Mouse (Mus musculus) E14TG2a.4 (cell line): Measurements from ENCODE around the gene Zfp184.
A peak's percentile ranks its signal among the peaks of the same experiment; 100 is the strongest.

Experiments used
- H3K27me3 ChIP-seq: 2 replicates; pipeline ENCODE4 v1.6.1; 2014; ENCODE audit warnings: low read length, control low read depth; ENCODE audit not compliant: insufficient read depth
- H3K36me3 ChIP-seq: 2 replicates; pipeline ENCODE4 v1.6.1; 2014; ENCODE audit warnings: low read length, control low read depth; ENCODE audit not compliant: insufficient read depth
- H3K4me1 ChIP-seq: replicated peaks from 2 replicates; pipeline ENCODE4 v1.6.1; 2014; ENCODE audit warnings: low read depth, low read length, control low read depth
- H3K4me3 ChIP-seq: replicated peaks from 2 replicates; pipeline ENCODE4 v1.5.1; 2014; ENCODE audit warnings: mild to moderate bottlenecking, low read length
- H3K9me3 ChIP-seq: 2 replicates; pipeline ENCODE4 v1.6.1; 2014; ENCODE audit warnings: low read length, control low read depth
- CTCF ChIP-seq: conservative IDR thresholded peaks from 2 replicates; pipeline ENCODE4 v1.5.1; 2014; ENCODE audit warnings: low read length
- NANOG ChIP-seq: IDR thresholded peaks from 2 replicates; pipeline ENCODE4 v1.6.1; 2014; ENCODE audit warnings: borderline replicate concordance, low read length, mixed read lengths
- POU5F1 ChIP-seq: IDR thresholded peaks from 2 replicates; pipeline ENCODE4 v1.6.1; 2014; ENCODE audit warnings: low read length, borderline replicate concordance

The Zfp184 gene

DNA sequence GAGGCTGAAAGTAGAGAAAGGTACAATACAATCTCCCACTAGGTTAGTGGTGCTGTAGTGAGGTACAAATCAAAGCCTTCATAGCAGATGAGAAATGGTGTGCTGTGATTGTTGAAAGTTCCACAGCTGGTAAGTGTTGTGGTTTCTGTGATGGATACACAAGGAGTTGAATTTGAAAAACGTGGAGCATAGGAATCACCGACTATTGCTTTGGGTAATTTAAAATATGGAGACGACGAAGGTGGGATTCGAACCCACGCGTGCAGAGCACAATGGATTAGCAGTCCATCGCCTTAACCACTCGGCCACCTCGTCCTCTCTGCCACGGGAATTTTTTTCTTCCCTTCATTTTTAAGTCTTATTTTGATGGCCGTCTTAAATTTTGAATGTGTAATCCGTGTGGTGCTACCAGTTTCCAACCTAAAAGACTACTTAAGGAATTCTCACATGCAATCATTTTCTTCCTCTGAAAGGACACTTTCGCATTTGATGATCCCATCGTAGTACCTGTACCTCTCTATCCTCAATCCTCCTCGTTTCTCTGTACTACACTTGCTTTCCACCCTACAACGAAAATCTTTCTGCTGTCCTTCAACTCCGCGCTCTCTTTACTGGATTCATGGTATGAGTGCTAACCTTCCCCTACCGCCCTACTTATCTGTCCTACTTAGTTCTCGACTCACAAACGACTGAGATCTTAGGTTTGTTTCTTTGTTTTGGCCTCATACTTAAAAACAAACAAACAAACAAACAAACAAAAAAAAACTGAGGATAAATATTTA, 49.3 kb downstream of the Zfp184 start:
- H3K27me3 ChIP-seq: peaks cover 38% of the 10 kb centered on the region
- no peaks in the 10 kb centered on the region for H3K36me3 ChIP-seq
- H3K4me3 ChIP-seq: peak overlapping the region; percentile 78
- TF ChIP-seq CTCF: no peak
- no peak for TF ChIP-seq POU5F1
- no peak for TF ChIP-seq NANOG
- H3K4me1 ChIP-seq: peaks cover 52% of the 10 kb centered on the region
- H3K9me3 ChIP-seq: peaks cover 6% of the 10 kb centered on the region; the same call in 1 of the 2 replicates

DNA sequence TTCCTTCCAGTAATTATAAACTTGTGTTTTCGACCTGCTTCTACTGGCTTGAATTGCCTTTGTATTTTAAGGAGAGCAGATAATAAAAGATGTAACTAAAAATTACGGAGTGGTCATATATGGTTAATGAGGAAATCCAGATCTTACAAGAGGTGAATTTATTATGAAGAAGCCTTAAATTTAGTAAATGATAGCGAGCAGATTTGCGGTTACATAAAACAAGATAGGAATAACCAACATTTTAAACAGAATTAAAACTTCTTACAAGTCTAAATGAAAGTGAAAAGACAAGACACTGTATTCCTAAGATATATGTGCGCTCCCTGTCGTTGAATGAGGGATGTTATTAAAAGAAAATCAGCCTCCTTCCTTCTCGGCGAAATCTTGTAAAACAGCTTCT, 50.0 kb downstream of the Zfp184 start:
- Histone ChIP-seq H3K36me3 (no peaks in the 10 kb centered on the region), H3K4me3 (peak overlapping the region; percentile 78), H3K4me1 (peaks cover 52% of the 10 kb centered on the region), H3K9me3 (peaks cover 6% of the 10 kb centered on the region; the same call in 1 of the 2 replicates), H3K27me3 (peaks cover 45% of the 10 kb centered on the region)
- no peak for TF ChIP-seq CTCF
- no peak for TF ChIP-seq NANOG
- TF ChIP-seq POU5F1: no peak

DNA sequence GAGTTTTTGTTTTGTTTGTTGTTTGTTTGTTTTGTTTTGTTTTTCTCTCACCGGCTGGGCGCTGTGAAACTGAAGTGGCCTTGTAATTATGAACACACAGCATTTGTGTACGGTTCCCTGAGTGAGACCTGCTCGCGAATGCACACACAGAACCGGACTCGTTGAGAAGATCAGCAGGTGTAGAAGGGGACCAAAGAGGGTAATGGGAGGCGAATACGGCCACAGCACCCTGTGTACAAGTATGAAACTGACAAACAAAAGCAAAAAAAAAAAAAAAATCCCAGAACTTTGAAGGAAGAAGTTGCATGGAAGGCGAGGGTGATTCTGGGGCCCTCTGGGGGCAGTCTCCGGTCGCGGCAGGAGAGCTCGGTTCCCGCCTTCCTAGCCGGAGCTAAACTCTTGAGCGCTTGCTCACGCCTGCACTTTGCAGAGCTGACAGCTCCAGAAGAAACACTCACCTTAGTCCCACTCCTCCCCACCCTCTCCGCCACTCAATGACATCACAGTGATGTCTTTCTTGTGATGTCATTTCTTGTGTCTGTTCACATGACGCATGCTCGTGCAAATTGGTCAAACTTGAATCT, 50.5 kb downstream of the Zfp184 start:
- Histone ChIP-seq H3K27me3 (peaks cover 49% of the 10 kb centered on the region), H3K36me3 (no peaks in the 10 kb centered on the region), H3K4me3 (peak overlapping the region; percentile 78), H3K4me1 (peaks cover 52% of the 10 kb centered on the region), H3K9me3 (peaks cover 6% of the 10 kb centered on the region; the same call in 1 of the 2 replicates)
- no peak for TF ChIP-seq POU5F1
- no peak for TF ChIP-seq NANOG
- TF ChIP-seq CTCF: no peak

DNA sequence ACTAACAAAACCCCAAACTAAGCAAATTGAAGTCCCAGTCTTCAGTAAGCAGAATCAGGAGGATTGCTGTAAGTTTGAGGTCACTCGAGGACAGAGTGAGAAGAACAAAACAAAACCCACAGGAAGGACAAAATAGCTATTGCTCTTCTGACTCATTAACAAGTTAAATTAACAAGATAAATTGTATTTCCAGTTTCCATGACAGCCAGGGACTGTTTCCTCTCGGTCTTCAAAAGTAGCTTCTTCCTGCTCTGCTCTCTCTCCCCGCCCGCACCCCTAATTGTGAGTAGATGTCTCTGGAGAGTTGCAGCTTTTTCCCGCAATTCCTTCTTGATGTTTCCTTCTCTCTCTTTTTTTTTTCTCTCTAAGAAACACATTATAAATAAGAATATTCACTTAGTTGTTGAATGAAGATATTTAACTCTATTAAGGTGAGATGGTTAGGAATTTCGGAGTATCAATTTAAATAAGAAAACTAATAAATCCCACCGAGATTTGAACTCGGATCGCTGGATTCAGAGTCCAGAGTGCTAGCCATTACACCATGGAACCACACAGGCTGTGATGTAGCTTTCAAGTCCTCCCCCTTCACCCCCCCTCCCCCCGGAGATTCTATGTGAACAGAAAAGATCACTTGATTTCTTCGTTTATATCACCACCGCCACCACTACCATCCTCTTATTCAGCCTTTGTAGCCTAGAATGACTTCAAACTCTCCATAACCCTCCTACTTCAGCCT, 51.4 kb downstream of the Zfp184 start:
- TF ChIP-seq POU5F1: no peak
- no peak for TF ChIP-seq CTCF
- no peak for TF ChIP-seq NANOG
- H3K9me3 ChIP-seq: peaks cover 1% of the 10 kb centered on the region; the same call in 1 of the 2 replicates

DNA sequence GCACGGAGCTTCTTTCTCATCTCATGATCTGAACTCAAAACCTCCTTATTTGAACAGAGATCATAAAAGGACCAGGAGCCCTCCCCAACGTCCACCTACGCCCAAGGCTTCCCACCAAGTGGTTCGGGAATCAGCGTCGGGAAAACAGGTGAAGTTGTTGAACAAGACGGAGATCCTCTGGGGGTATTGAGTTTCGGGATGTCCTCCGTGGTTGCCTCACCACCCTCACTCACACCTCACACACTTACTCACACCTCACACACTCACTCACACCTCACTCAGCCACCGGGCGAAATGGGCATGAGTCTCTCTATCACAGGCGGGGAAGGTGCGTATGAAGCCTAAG, 51.9 kb downstream of the Zfp184 start:
- Histone ChIP-seq H3K27me3 (peaks cover 62% of the 10 kb centered on the region), H3K36me3 (no peaks in the 10 kb centered on the region), H3K4me1 (peaks cover 59% of the 10 kb centered on the region), H3K9me3 (no peaks in the 10 kb centered on the region), H3K4me3 (peak overlapping the region; percentile 78)
- TF ChIP-seq POU5F1 (no peak), CTCF (no peak), NANOG (no peak)

More for the DNA sequence above, 51.4 kb downstream of the Zfp184 start:
- H3K36me3 ChIP-seq: no peaks in the 10 kb centered on the region
- peaks cover 55% of the 10 kb centered on the region for H3K4me1 ChIP-seq
- H3K4me3 ChIP-seq: peak overlapping the region; percentile 78
- H3K27me3 ChIP-seq: peaks cover 57% of the 10 kb centered on the region

DNA sequence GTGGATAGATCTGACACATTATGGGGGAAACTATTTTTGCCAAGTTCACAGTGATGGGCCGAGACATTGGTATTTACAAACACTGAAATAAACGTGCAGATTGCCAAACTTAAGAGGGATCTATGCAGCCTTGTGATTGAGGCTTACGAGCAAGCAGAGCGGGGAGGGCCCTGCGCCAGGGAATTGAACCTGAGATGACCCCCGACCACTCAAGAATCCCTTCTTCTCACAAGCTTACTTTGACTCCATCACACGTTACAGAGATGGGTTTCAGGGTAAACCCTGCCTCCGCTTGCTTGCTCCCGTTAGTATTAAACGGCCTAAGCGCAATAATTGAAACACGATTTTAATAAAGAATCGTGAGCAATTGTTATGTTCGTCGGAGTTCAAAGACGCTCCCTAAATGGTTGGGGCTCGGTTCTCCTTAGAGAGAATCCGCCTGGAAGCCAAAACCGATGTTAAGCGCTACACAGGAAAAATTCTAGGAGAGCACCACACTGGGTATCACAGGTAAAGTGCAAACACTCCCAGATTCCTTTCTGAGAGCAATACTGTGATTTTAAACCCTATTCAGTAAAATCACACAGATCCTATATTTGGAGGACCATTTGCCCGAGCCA, 52.4 kb downstream of the Zfp184 start:
- TF ChIP-seq NANOG (no peak), POU5F1 (no peak), CTCF (no peak)
- H3K27me3 ChIP-seq: peaks cover 67% of the 10 kb centered on the region
- no peaks in the 10 kb centered on the region for H3K36me3 ChIP-seq
- peaks cover 60% of the 10 kb centered on the region for H3K4me1 ChIP-seq
- H3K4me3 ChIP-seq: peak overlapping the region; percentile 78
- H3K9me3 ChIP-seq: no peaks in the 10 kb centered on the region

DNA sequence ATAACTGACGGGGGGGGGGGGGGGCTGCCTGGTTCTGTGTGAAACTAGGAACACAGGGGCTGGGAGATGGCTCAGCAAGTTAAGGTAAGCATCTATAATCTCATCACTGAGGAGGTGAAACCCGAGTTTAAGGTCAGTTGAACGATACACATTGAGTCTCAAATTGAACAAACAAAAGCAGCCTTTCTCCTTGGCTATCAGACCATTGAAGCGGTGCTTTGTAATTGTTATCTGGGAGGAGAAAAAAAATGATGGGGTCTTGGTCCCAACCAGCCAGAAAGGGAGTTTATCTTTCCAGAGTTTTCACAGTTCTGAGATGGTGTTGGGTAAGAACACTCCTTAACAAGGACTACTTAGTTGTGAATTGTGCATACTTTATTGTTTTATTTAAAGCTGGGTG, 52.9 kb downstream of the Zfp184 start:
- no peaks in the 10 kb centered on the region for H3K9me3 ChIP-seq
- peaks cover 72% of the 10 kb centered on the region for H3K27me3 ChIP-seq
- TF ChIP-seq CTCF (no peak), POU5F1 (no peak), NANOG (peak; percentile 89)
- H3K4me3 ChIP-seq: peak overlapping the region; percentile 78
- peaks cover 55% of the 10 kb centered on the region for H3K4me1 ChIP-seq
- H3K36me3 ChIP-seq: no peaks in the 10 kb centered on the region

DNA sequence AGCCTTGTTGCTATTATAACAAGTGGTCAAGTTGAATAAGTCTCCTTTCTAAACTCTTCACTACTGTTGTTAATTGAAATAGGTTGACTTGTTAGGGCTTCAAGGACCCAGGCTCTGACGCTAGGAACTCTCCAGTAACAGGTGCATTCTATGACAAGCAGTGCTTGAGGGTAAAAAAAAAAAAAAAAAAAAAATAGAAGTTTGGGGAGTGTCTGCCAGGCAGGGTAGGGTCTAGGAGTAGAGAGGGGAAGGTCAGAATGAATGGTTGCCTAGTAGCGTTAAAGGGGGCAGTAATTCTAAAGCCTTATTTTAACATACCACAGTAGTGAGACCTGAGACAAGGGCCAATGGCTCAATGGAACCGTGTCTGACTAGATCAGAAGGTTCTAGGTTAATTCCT, 53.5 kb downstream of the Zfp184 start:
- peaks cover 78% of the 10 kb centered on the region for H3K27me3 ChIP-seq
- H3K4me1 ChIP-seq: peaks cover 52% of the 10 kb centered on the region
- H3K9me3 ChIP-seq: no peaks in the 10 kb centered on the region
- H3K4me3 ChIP-seq: no peak overlapping the region
- H3K36me3 ChIP-seq: no peaks in the 10 kb centered on the region
- TF ChIP-seq NANOG: no peak
- TF ChIP-seq POU5F1: no peak
- no peak for TF ChIP-seq CTCF
